Mouse (Mus musculus) neural tube, embryonic 15.5 days (tissue): ENCODE results near the gene Ccl26. TPM values are rescaled to one million over a fixed set of nuclear protein-coding genes. Genes with fewer than 3 reads are reported as not detected.

ENCODE experiments used
- ATAC-seq: fragments of 200-750 bp; cut with Nextera tagmentation; 2 replicates; pipeline ENCODE4 v1.8.0; 2017; ENCODE audit warnings: mild to moderate bottlenecking, moderate TSS enrichment, moderate library complexity; ENCODE audit not compliant: low FRiP score
- H3K27ac ChIP-seq: fragments of 300-500 bp; sonication (generic); replicated peaks from 2 replicates; pipeline ENCODE4 v1.5.1; 2015; ENCODE audit warnings: mild to moderate bottlenecking, inconsistent platforms
- H3K27me3 ChIP-seq: fragments of 300-500 bp; sonication (generic); replicated peaks from 2 replicates; pipeline ENCODE4 v1.6.1; 2015; ENCODE audit warnings: inconsistent platforms
- H3K36me3 ChIP-seq: fragments of 300-500 bp; sonication (generic); 2 replicates; pipeline ENCODE4 v1.6.1; 2015; ENCODE audit warnings: inconsistent platforms
- H3K4me1 ChIP-seq: fragments of 300-500 bp; sonication (generic); 2 replicates; pipeline ENCODE4 v1.6.1; 2015; ENCODE audit warnings: inconsistent platforms
- H3K4me2 ChIP-seq: fragments of 300-500 bp; sonication (generic); 2 replicates; pipeline ENCODE4 v1.6.1; 2015; ENCODE audit warnings: inconsistent platforms, mild to moderate bottlenecking, moderate library complexity
- H3K4me3 ChIP-seq: fragments of 300-500 bp; sonication (generic); replicated peaks from 2 replicates; pipeline ENCODE4 v1.5.1; 2015; ENCODE audit warnings: mild to moderate bottlenecking, inconsistent platforms
- H3K9ac ChIP-seq: fragments of 300-500 bp; sonication (generic); replicated peaks from 2 replicates; pipeline ENCODE4 v1.6.1; 2015; ENCODE audit warnings: mild to moderate bottlenecking, inconsistent platforms
- H3K9me3 ChIP-seq: fragments of 300-500 bp; sonication (generic); replicated peaks from 2 replicates; pipeline ENCODE4 v1.6.1; 2016; ENCODE audit warnings: inconsistent platforms
- WGBS: fragments of 180-500 bp; shearing (Covaris S2); methylation state at CpG from one replicate; pipeline ENCODE4 v1.1.7; 2015; ENCODE audit warnings: mixed read lengths; 5-methylcytosine and 5-hydroxymethylcytosine counted together
- polyA plus RNA-seq: library from polyadenylated mRNA; unstranded; fragments of >200 nt; fragmentation: Nextera tagmentation; extraction: Ambion mirVana; gene quantifications from 2 replicates; pipeline ENCODE4 v1.2.1, GENCODE M21; 2015

Ccl26 gene
- polyA plus RNA-seq, 1 experiment from 2014 or later, result not detected

DNA sequence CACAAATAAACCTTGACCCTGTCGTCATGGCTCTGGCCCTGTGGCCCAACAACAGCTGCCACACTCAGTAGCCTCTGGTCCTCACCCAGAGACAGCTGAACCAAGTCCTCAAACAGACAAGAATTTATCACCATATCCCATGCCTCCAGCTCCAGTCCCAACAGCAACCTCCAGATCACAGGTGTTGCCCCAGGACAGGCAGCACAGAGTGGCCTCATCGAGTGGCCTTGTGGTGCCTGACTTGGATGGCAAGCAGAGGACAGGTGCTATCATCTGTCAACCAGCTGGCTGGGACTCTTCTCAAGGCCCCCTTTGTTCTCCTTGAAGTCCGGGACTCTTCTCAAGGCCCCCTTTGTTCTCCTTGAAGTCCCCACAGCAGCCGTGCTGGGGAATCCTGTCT lies 50.2 kb downstream of the Ccl26 start:
- H3K27me3 ChIP-seq, result no peaks in the 10 kb centered on the region
- H3K4me2 ChIP-seq, result no peak overlapping the region
- peaks cover 13% of the 10 kb centered on the region; the same call in 1 of the 2 replicates for H3K4me1 ChIP-seq
- no peak overlapping the region for H3K9ac ChIP-seq
- H3K36me3 ChIP-seq, result peaks cover 10% of the 10 kb centered on the region
- H3K9me3 ChIP-seq, result no peaks in the 10 kb centered on the region
- 39% methylated on average over 4 of the region's 4 CpGs for whole genome bisulfite sequencing
- H3K4me3 ChIP-seq, result no peak overlapping the region
- ATAC-seq, result no peak
- H3K27ac ChIP-seq, result no peak overlapping the region

GRCm38 (mm10) chr5:135511105-135511504 lies 52.3 kb downstream of the Ccl26 start:
- H3K9ac ChIP-seq, result no peak overlapping the region
- no peak overlapping the region for H3K27ac ChIP-seq
- H3K4me1 ChIP-seq, result peaks cover 23% of the 10 kb centered on the region
- no peaks in the 10 kb centered on the region for H3K9me3 ChIP-seq
- peaks cover 7% of the 10 kb centered on the region for H3K36me3 ChIP-seq
- no peaks in the 10 kb centered on the region for H3K27me3 ChIP-seq
- no peak for ATAC-seq
- H3K4me3 ChIP-seq, result no peak overlapping the region
- H3K4me2 ChIP-seq, result no peak overlapping the region
- 62% methylated on average over 5 of the region's 5 CpGs for WGBS

Other genes with a start within 250 kb of the Ccl26 start
- 0.20 TPM in 1 of 2 replicates, not detected in the other for gene Fkbp6, start 213.5 kb downstream of the Ccl26 start, polyA plus RNA-seq
- gene Trim50, start 210.3 kb downstream of the Ccl26 start, polyA plus RNA-seq, result 0.13 TPM in 1 of 2 replicates, not detected in the other
- 29.4 and 31.8 TPM in 2 replicates for gene Nsun5, start 193.6 kb downstream of the Ccl26 start, polyA plus RNA-seq
- gene Pom121, start 169.0 kb downstream of the Ccl26 start, polyA plus RNA-seq, result 7.7 and 9.5 TPM in 2 replicates
- gene Hip1, start 18.4 kb downstream of the Ccl26 start, polyA plus RNA-seq, result 37.8 and 41.2 TPM in 2 replicates
- 2.1 and 9.5 TPM in 2 replicates for gene Ccl24, start 9.5 kb upstream of the Ccl26 start, polyA plus RNA-seq
- gene Rhbdd2, start 69.0 kb upstream of the Ccl26 start, polyA plus RNA-seq, result 91.1 and 94.6 TPM in 2 replicates
- gene Por, start 106.5 kb upstream of the Ccl26 start, polyA plus RNA-seq, result 91.6 and 92.1 TPM in 2 replicates
- 73.6 and 88.2 TPM in 2 replicates for gene Tmem120a, start 180.9 kb upstream of the Ccl26 start, polyA plus RNA-seq
- 0.36 and 0.88 TPM in 2 replicates for gene Styxl1, start 214.8 kb upstream of the Ccl26 start, polyA plus RNA-seq
- gene Mdh2, start 214.9 kb upstream of the Ccl26 start, polyA plus RNA-seq, result 658 and 665 TPM in 2 replicates
- 65.5 and 87.3 TPM in 2 replicates for gene Srrm3, start 243.3 kb upstream of the Ccl26 start, polyA plus RNA-seq